Mouse (Mus musculus): ENCODE measurements around the gene Madcam1. TPM values are rescaled to one million over a fixed set of nuclear protein-coding genes. Genes with fewer than 3 reads are reported as not detected.

Madcam1 gene
- polyA plus RNA-seq, 1 experiment from 2014 or later = 1.3 TPM

DNA sequence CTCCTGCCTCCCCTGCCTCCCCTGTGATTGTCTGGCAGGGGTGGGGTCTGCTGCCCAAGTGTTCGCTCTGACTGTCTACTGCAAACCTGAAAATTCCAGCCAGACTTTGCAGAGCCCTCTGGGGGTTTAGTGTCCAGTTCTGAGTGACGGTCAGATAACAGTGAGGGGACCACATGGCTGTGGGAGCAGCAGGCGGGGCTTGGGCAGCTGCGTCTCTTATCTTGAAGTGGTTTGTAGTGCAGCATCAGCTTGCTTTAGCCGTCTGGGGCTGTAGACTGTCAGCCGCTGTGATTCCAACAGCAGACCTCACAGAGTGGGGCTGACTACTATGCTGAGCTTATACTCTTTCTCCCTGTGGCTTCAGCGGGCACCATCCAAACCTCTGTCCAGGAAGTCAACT is 44.9 kb downstream of the Madcam1 start:
- peak; percentile 94 for DNase-seq (ENCODE audit: low spot score)
- peak overlapping the region; percentile 54 for H3K27ac ChIP-seq
- H3K9me3 ChIP-seq = no peaks in the 10 kb centered on the region
- peaks cover 62% of the 10 kb centered on the region for H3K36me3 ChIP-seq
- H3K27me3 ChIP-seq (ENCODE audit: insufficient read depth, poor library complexity, severe bottlenecking) = peaks cover 7% of the 10 kb centered on the region; the same call in 1 of the 2 replicates
- H3K4me1 ChIP-seq = peaks cover 75% of the 10 kb centered on the region
- WGBS = 18% methylated on average over 7 of the region's 7 CpGs
- peak overlapping the region; percentile 22 for H3K4me3 ChIP-seq

DNA sequence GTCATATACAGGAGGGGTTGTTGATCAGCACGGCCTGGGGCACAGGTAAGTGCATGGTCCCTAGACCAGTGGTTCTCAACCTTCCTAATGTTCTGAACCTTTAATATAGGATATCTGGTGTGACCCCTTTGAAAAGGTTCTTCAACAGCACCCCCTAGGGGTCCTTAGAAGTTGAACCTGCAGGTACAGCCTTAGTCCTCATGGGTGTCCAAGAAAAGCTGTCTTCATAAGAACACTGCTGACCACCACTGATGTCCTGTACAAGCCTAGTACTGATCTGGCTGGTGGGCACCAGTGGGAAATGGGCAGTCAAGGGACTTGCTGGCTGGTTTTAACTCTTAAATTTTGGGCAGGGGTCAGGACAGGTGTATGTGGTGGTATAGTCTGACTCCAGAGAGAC is 47.7 kb downstream of the Madcam1 start:
- Histone ChIP-seq H3K27ac (no peak overlapping the region), H3K4me3 (no peak overlapping the region), H3K27me3 (ENCODE audit: insufficient read depth, poor library complexity, severe bottlenecking) (peaks cover 33% of the 10 kb centered on the region), H3K9me3 (peaks cover 3% of the 10 kb centered on the region; the same call in 1 of the 2 replicates), H3K4me1 (peaks cover 64% of the 10 kb centered on the region), H3K36me3 (peaks cover 51% of the 10 kb centered on the region)
- no peak for DNase-seq (ENCODE audit: low spot score)
- whole genome bisulfite sequencing = 76% methylated on average over 1 of the region's 1 CpGs

DNA sequence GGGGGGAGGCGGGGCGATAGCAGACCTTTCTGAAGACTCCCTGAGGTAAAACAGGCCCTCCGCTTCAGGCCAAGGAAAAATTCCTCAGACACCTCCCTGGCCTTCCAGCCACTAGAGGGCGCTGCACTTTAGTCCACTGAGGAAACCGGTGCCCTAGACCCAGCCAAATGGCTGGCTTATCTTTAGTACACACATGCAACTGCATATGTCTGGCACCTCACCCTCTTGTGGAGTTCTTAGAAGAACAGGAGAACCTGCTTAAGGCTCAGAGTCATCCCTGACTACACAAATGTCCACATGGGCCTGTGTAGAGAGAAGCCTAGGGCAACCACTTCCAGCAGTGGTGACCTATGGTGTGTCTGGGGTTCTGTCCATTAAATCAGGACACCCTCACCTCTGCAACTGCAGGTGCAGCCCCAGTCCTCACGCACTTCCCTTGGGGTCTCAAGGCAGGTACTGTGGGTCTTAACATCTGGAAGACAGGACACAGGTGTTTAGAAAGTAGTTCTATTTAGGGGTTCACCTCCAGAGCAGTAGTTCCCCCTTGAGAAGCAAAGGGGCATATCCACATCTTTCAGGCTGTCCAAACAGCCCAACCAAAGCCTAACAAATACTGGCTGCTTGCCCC is 48.3 kb downstream of the Madcam1 start:
- H3K4me1 ChIP-seq = peaks cover 64% of the 10 kb centered on the region
- H3K27me3 ChIP-seq (ENCODE audit: insufficient read depth, poor library complexity, severe bottlenecking) = peaks cover 39% of the 10 kb centered on the region
- peak; percentile 95 for DNase-seq (ENCODE audit: low spot score)
- WGBS = 16% methylated on average over 4 of the region's 6 CpGs
- no peak overlapping the region for H3K27ac ChIP-seq
- H3K36me3 ChIP-seq = peaks cover 45% of the 10 kb centered on the region
- peaks cover 3% of the 10 kb centered on the region; the same call in 1 of the 2 replicates for H3K9me3 ChIP-seq
- H3K4me3 ChIP-seq = no peak overlapping the region

DNA sequence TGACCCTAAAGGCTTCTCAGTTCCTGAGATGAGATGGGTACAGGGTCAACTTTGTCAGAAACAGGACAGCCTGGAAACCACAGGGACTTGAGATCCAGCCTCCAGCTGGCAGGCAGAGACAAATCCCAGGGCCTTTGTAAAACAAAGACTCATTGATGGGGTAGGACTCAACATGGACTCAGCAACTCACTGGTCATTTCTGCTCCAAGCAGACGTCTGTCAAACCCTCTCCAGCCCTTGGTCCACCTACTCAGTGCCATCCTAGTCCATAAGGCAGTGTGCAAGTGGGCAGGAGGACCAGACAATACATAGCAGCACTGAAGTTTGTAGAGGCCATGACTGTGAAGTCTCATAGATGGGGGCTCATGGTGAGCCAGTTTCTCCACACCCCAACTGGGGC is 48.8 kb downstream of the Madcam1 start:
- H3K36me3 ChIP-seq = peaks cover 40% of the 10 kb centered on the region
- H3K9me3 ChIP-seq = peaks cover 3% of the 10 kb centered on the region; the same call in 1 of the 2 replicates
- peaks cover 64% of the 10 kb centered on the region for H3K4me1 ChIP-seq
- 42% methylated on average over 1 of the region's 1 CpGs for WGBS
- no peak overlapping the region for H3K27ac ChIP-seq
- H3K4me3 ChIP-seq = no peak overlapping the region
- DNase-seq (ENCODE audit: low spot score) = peak; percentile 77
- H3K27me3 ChIP-seq (ENCODE audit: insufficient read depth, poor library complexity, severe bottlenecking) = peaks cover 45% of the 10 kb centered on the region

- Histone ChIP-seq H3K4me1 (peaks cover 45% of the 10 kb centered on the region), H3K9me3 (peaks cover 3% of the 10 kb centered on the region; the same call in 1 of the 2 replicates), H3K27ac (no peak overlapping the region), H3K4me3 (no peak overlapping the region), H3K36me3 (peaks cover 22% of the 10 kb centered on the region), H3K27me3 (ENCODE audit: insufficient read depth, poor library complexity, severe bottlenecking) (peaks cover 63% of the 10 kb centered on the region)
- no peak for DNase-seq (ENCODE audit: low spot score)
- 63% methylated on average over 4 of the region's 4 CpGs for WGBS
These were observed 50.6 kb downstream of the Madcam1 start for GRCm38 (mm10) chr10:79714996-79715395.

- H3K4me3 ChIP-seq = peak within 1 kb of the TSS; percentile 76
- peaks cover 8% of the 10 kb centered on the region for H3K36me3 ChIP-seq
- WGBS = 2% methylated on average over 85 of the region's 91 CpGs
- peaks cover 3% of the 10 kb centered on the region; the same call in 1 of the 2 replicates for H3K9me3 ChIP-seq
- 0 out of 2 replicates have a peak within 1 kb of the TSS, but pooled peaks have one; percentile 2 for H3K27ac ChIP-seq
- no peak for DNase-seq (ENCODE audit: low spot score)
- peaks cover 71% of the 10 kb centered on the region for H3K27me3 ChIP-seq (ENCODE audit: insufficient read depth, poor library complexity, severe bottlenecking)
- H3K4me1 ChIP-seq = peaks cover 31% of the 10 kb centered on the region
These were observed 52.1 kb downstream of the Madcam1 start, which contains the start of gene Hcn2 for GRCm38 (mm10) chr10:79716254-79716987. Gene Hcn2, plus strand, starts transcription at chr10:79716634.

GRCm38 (mm10) chr10:79716988-79717355 is 52.6 kb downstream of the Madcam1 start:
- 1% methylated on average over 43 of the region's 44 CpGs for WGBS
- peaks cover 3% of the 10 kb centered on the region; the same call in 1 of the 2 replicates for H3K9me3 ChIP-seq
- DNase-seq (ENCODE audit: low spot score) = no peak
- peaks cover 71% of the 10 kb centered on the region for H3K27me3 ChIP-seq (ENCODE audit: insufficient read depth, poor library complexity, severe bottlenecking)
- peak overlapping the region; percentile 76 for H3K4me3 ChIP-seq
- H3K27ac ChIP-seq = no peak overlapping the region
- H3K4me1 ChIP-seq = peaks cover 27% of the 10 kb centered on the region
- peaks cover 2% of the 10 kb centered on the region for H3K36me3 ChIP-seq

GRCm38 (mm10) chr10:79717640-79718357 is 53.4 kb downstream of the Madcam1 start:
- Histone ChIP-seq H3K9me3 (peaks cover 3% of the 10 kb centered on the region; the same call in 1 of the 2 replicates), H3K27ac (no peak overlapping the region), H3K27me3 (ENCODE audit: insufficient read depth, poor library complexity, severe bottlenecking) (peaks cover 71% of the 10 kb centered on the region), H3K4me3 (peak overlapping the region; percentile 76), H3K36me3 (no peaks in the 10 kb centered on the region), H3K4me1 (peaks cover 21% of the 10 kb centered on the region)
- peak; percentile 85 for DNase-seq (ENCODE audit: low spot score)
- WGBS = 7% methylated on average over 43 of the region's 43 CpGs

Other genes with a start within 250 kb of the Madcam1 start
- not detected in 2 replicates for gene Vmn2r83, start 195.8 kb upstream of the Madcam1 start, polyA plus RNA-seq (2016; fragmentation: Nextera tagmentation; extraction: Ambion mirVana)
- gene Plpp2, start 130.8 kb upstream of the Madcam1 start, polyA plus RNA-seq (2016; fragmentation: Nextera tagmentation; extraction: Ambion mirVana) = 16.8 and 24.1 TPM in 2 replicates
- 46.6 and 53.9 TPM in 2 replicates for gene Mier2, start 109.4 kb upstream of the Madcam1 start, polyA plus RNA-seq (2016; fragmentation: Nextera tagmentation; extraction: Ambion mirVana)
- gene Theg, start 77.2 kb upstream of the Madcam1 start, polyA plus RNA-seq (2016; fragmentation: Nextera tagmentation; extraction: Ambion mirVana) = not detected in 2 replicates
- gene C2cd4c, start 50.5 kb upstream of the Madcam1 start, polyA plus RNA-seq (2016; fragmentation: Nextera tagmentation; extraction: Ambion mirVana) = not detected in 2 replicates
- gene Shc2, start 26.6 kb upstream of the Madcam1 start, polyA plus RNA-seq (2016; fragmentation: Nextera tagmentation; extraction: Ambion mirVana) = 2.7 and 6.3 TPM in 2 replicates
- gene Odf3l2, start 18.8 kb upstream of the Madcam1 start, polyA plus RNA-seq (2016; fragmentation: Nextera tagmentation; extraction: Ambion mirVana) = not detected in 2 replicates
- 52.3 and 59.4 TPM in 2 replicates for gene Tpgs1, start 4.8 kb downstream of the Madcam1 start, polyA plus RNA-seq (2016; fragmentation: Nextera tagmentation; extraction: Ambion mirVana)
- gene Cdc34, start 17.6 kb downstream of the Madcam1 start, polyA plus RNA-seq (2016; fragmentation: Nextera tagmentation; extraction: Ambion mirVana) = 188 and 215 TPM in 2 replicates
- 0.46 and 0.54 TPM in 2 replicates for gene Gzmm, start 24.5 kb downstream of the Madcam1 start, polyA plus RNA-seq (2016; fragmentation: Nextera tagmentation; extraction: Ambion mirVana)
- 1,251 and 1,319 TPM in 2 replicates for gene Bsg, start 39.9 kb downstream of the Madcam1 start, polyA plus RNA-seq (2016; fragmentation: Nextera tagmentation; extraction: Ambion mirVana)
- gene Hcn2, start 52.1 kb downstream of the Madcam1 start, polyA plus RNA-seq (2016; fragmentation: Nextera tagmentation; extraction: Ambion mirVana) = not detected in 2 replicates
- gene Polrmt, start 82.0 kb downstream of the Madcam1 start, polyA plus RNA-seq (2016; fragmentation: Nextera tagmentation; extraction: Ambion mirVana) = 39.8 and 42.5 TPM in 2 replicates
- 0.11 and 0.16 TPM in 2 replicates for gene Fgf22, start 90.5 kb downstream of the Madcam1 start, polyA plus RNA-seq (2016; fragmentation: Nextera tagmentation; extraction: Ambion mirVana)
- gene Rnf126, start 102.4 kb downstream of the Madcam1 start, polyA plus RNA-seq (2016; fragmentation: Nextera tagmentation; extraction: Ambion mirVana) = 84.4 and 113 TPM in 2 replicates
- gene Fstl3, start 112.7 kb downstream of the Madcam1 start, polyA plus RNA-seq (2016; fragmentation: Nextera tagmentation; extraction: Ambion mirVana) = 7.9 and 8.0 TPM in 2 replicates
- gene Prss57, start 126.4 kb downstream of the Madcam1 start, polyA plus RNA-seq (2016; fragmentation: Nextera tagmentation; extraction: Ambion mirVana) = not detected in 2 replicates
- gene Palm, start 129.0 kb downstream of the Madcam1 start, polyA plus RNA-seq (2016; fragmentation: Nextera tagmentation; extraction: Ambion mirVana) = 80.7 and 83.1 TPM in 2 replicates
- 0.21 and 0.82 TPM in 2 replicates for gene Misp, start 156.4 kb downstream of the Madcam1 start, polyA plus RNA-seq (2016; fragmentation: Nextera tagmentation; extraction: Ambion mirVana)
- gene Ptbp1, start 189.9 kb downstream of the Madcam1 start, polyA plus RNA-seq (2016; fragmentation: Nextera tagmentation; extraction: Ambion mirVana) = 174 and 264 TPM in 2 replicates
- 2.4 and 7.8 TPM in 2 replicates for gene Prtn3, start 209.9 kb downstream of the Madcam1 start, polyA plus RNA-seq (2016; fragmentation: Nextera tagmentation; extraction: Ambion mirVana)
- gene Plppr3, start 210.1 kb downstream of the Madcam1 start, polyA plus RNA-seq (2016; fragmentation: Nextera tagmentation; extraction: Ambion mirVana) = 16.2 and 36.9 TPM in 2 replicates
- gene Elane, start 221.7 kb downstream of the Madcam1 start, polyA plus RNA-seq (2016; fragmentation: Nextera tagmentation; extraction: Ambion mirVana) = 0.14 and 0.15 TPM in 2 replicates
- gene Cfd, start 226.3 kb downstream of the Madcam1 start, polyA plus RNA-seq (2016; fragmentation: Nextera tagmentation; extraction: Ambion mirVana) = not detected in 2 replicates
- 51.9 and 54.4 TPM in 2 replicates for gene Med16, start 244.4 kb downstream of the Madcam1 start, polyA plus RNA-seq (2016; fragmentation: Nextera tagmentation; extraction: Ambion mirVana)
- gene Gm26602, start 246.3 kb downstream of the Madcam1 start, polyA plus RNA-seq (2016; fragmentation: Nextera tagmentation; extraction: Ambion mirVana) = 1.4 and 4.0 TPM in 2 replicates

All from heart, embryonic 10.5 days (tissue).